Mouse (Mus musculus) cerebellum, adult (tissue): ENCODE measurements around the gene P3h2.

Experiments
- ATAC-seq: cut with Nextera tagmentation; 2 replicates; pipeline ENCODE4 v1.9.2; 2017; ENCODE audit warnings: mild to moderate bottlenecking, moderate library complexity, mixed read lengths; ENCODE audit not compliant: insufficient number of reproducible peaks, low FRiP score, low TSS enrichment

P3h2 gene

DNA sequence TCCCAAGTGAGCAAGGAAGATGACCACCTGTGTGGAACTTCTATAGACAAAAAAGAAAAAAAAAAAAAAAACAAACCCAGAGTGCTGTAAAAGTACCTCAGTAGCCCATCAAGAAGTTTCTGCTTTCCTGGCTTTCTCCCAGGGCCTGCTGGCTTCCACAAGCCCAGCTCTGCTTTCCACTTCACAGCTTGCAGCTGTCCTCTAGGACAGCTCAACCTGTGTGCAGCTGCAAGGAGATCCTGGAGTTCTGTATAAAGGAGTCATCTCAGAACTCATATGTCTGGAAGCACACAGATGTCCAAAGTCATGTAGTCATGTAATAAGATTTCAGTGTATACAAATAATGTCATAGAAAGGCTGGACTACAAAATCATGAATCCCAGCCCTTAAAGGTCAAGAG is 30.5 kb downstream of the P3h2 start:
- no peak for ATAC-seq

DNA sequence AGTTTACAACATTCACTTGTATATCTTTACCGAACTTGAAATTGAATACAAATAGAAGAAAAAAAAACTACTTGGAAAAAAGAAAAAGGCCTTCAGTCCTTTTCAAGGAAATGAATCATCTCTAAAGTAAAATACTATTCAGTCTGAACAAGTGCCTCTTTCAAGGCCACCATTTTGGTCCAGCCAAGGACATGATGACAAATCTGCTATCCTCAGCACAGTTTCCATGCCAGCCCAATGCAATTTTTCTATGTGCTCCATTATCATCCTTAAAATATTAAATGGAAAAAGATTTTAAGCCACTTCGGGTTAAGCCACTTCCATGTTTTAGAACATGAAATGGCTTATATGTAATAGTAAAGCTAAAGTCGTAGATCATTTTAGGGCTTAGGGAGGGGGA is 35.2 kb downstream of the P3h2 start:
- no peak for ATAC-seq

DNA sequence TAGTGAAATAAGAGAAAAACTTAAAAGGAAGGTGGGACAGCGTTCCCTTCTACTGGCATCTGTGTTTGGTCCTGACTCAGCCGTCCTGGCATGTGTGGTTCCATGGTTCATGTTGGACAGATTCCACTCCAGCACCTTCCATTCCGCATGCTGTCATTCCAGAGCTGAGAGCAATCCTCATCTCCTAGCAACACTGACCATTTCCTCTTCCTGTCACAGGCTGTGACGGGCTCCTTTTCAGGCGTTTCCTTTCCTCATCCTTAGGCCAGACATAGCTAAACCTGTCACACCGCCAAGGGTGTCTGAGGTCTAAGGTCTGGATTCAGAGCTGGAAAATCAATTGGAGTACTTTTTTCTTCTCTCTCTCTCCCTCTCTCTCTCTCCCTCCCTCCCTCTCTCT is 40.5 kb downstream of the P3h2 start:
- no peak for ATAC-seq

- ATAC-seq, result no peak
These were observed 45.1 kb downstream of the P3h2 start for GRCm38 (mm10) chr16:26060239-26061085.

- no peak for ATAC-seq
These were observed 52.0 kb downstream of the P3h2 start for GRCm38 (mm10) chr16:26053631-26054030.

- ATAC-seq, result no peak
These were observed 56.0 kb downstream of the P3h2 start for GRCm38 (mm10) chr16:26049393-26050087.

GRCm38 (mm10) chr16:26047870-26048269 is 57.7 kb downstream of the P3h2 start:
- no peak for ATAC-seq

DNA sequence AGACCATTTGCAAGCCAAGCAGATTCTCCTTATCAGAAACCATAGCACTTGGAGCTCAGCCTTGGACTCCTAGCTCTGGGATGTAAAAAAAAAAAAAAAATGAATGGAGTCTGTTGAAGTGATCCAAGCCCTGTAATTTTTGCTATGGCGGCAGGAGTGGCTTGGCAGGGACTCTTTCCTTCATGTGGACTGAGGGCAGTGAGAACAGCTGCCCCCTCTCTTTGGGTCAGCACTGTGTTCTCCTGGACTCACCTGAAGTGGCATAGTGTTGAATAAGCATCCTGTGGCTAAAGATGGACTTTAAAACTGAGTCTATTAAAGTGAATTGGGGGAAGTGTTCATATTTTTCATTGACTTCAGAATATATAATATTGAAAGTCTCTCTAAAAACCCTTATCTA is 58.2 kb downstream of the P3h2 start:
- ATAC-seq, result no peak

GRCm38 (mm10) chr16:26041929-26042303 is 63.7 kb downstream of the P3h2 start:
- ATAC-seq, result no peak

GRCm38 (mm10) chr16:26041021-26041928 is 64.3 kb downstream of the P3h2 start:
- ATAC-seq, result no peak; the same call in 1 of the 2 replicates

DNA sequence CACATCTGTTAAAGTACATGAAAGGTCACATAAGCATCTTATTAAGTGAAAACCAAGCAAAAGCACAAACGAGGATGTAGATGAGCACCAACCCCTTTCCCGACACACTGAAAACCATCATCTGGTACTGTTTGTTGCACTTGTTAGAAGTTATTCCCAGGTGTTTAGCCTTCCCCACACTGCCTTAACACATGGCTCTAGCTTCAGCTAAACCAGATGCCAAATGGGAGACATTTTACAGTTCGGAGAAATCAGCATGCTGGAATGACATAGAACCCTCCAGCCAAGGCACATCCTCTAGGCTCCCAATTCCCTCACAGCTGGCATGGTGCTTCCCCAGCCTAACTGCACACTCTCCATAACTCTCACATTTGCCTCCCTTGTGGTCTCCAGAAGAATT is 66.3 kb downstream of the P3h2 start:
- no peak for ATAC-seq

DNA sequence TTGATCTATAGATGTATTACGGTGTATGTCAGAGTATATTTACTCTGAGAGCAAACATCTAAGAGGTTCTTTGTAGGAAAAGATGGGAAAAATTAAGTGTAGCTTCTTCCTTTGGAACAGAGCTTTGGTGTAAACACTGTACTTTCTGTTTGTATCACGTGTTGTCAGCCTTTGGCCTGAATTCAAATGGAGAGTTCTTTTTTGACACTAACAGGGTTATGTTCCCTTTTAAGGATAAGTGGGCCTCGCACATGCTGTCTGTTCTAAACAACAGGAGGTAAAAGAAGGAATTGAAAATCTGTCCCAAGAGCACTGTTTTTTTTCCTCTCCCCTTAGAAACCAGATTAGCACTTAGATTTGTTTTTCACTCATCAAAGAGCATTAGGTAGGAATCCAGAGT is 70.1 kb downstream of the P3h2 start:
- no peak for ATAC-seq

GRCm38 (mm10) chr16:26035079-26035478 is 70.5 kb downstream of the P3h2 start:
- no peak for ATAC-seq

DNA sequence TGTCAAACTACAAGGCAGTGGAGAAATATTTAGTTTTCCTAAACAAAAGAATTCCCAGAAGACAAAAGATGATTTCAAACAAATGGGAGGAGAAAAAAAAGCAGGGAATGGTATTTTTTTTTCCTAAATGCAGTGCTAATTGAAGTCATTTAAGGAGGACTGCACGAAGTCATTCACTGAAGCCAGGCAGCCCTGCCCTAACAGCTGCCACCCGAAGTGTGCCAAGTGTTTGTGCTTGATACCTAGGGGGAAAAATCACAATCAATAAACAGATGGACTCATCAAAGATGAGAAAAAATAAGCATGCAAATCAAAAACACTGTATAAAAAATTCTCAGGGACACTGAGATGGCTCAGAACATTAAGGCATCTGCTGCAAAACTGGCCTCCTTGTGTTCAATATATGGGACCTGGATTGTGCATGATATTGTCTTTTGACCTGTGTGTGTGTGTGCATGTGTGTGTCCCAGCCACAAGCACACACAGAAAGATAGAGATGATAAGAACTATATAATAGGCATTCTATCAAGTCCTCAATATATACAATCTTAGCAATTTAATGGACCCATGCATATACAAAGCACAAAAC is 76.1 kb downstream of the P3h2 start:
- no peak for ATAC-seq

DNA sequence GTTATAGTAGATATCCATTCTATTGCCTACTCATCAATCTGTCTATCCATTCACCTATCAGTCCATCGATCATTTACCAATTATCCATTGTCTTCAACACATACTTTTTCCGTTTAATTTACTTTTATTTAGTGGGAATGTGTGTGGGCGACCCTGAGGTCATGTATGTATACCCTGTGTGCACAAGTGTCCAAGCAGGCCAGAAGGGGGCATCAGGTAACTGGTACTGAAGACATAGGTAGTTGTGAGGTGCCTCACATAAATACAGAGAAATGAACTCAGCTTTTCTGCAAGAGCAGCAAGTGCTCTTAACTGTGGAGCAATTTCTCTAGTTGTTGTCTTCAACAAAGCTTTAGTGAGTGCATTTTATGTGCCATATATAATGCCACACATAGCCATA is 79.2 kb downstream of the P3h2 start:
- ATAC-seq, result no peak

- ATAC-seq, result no peak
These were observed 81.0 kb downstream of the P3h2 start for GRCm38 (mm10) chr16:26024543-26024942.

- no peak for ATAC-seq
These were observed 82.2 kb downstream of the P3h2 start for GRCm38 (mm10) chr16:26023352-26023751.

DNA sequence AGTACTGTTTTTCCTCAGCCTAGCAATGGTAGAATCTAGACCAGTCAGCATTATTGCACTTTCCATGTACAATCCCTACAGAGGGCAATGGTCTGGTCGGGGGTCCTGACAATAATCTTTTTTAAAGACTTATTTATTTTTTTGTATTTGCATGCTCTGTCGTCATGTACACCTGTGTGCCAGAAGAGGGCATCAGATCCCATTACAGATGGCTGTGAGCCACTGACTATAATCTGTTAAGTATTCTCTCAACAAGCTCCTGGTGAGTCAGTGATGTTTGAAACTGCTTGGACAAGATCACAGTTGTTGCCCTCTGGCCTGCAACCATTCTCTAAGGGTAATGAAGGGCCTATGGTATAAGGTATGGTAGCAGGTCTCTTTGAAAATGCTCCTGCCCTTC is 83.8 kb downstream of the P3h2 start:
- ATAC-seq, result no peak

- no peak for ATAC-seq
These were observed 99.8 kb downstream of the P3h2 start for GRCm38 (mm10) chr16:26005811-26006210.

DNA sequence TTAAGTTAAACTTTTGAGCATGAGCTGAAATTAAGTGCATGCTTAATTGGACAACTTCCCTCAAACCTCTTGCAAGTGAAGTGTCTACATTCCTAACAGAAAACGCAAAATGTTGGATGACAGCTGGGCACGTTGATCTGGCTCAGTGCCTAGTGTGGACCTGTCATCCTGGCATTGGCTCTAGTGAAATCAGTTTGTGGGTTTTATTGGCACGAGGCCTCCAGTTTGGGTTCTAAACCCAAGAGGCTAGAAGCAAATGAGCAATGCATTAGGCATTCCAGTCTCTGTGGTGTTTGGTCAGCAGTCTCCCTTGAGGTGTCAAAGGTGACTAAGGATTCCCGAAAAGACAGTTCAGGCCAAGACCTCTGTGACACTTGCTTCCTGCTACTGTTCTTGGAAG is 102.3 kb downstream of the P3h2 start:
- no peak for ATAC-seq

GRCm38 (mm10) chr16:26002848-26003247 is 102.7 kb downstream of the P3h2 start:
- ATAC-seq, result no peak
